Mouse (Mus musculus): Measurements from ENCODE around the gene Brd7. TPM values are rescaled to one million over a fixed set of nuclear protein-coding genes. Genes with fewer than 3 reads are reported as not detected.

Gene Brd7
- polyA plus RNA-seq, 1 experiment from 2014 or later = 63.5 TPM

- H3K36me3 ChIP-seq (replicated peaks) = peaks cover 60% of the 10 kb centered on the region
- no peak overlapping the region for H3K4me2 ChIP-seq
- ATAC-seq (replicated peaks) = no peak
- H3K9ac ChIP-seq = no peak overlapping the region
- 80% methylated on average over 2 of the region's 2 CpGs for WGBS
- H3K4me1 ChIP-seq = no peaks in the 10 kb centered on the region
- no peak overlapping the region for H3K4me3 ChIP-seq
- no peak overlapping the region for H3K27ac ChIP-seq
- no peaks in the 10 kb centered on the region for H3K27me3 ChIP-seq (replicated peaks)
- no peaks in the 10 kb centered on the region for H3K9me3 ChIP-seq
Measured at GRCm38 (mm10) chr8:88339887-88340695, 21.9 kb downstream of the Brd7 start.

- no peak for ATAC-seq (replicated peaks)
- peaks cover 58% of the 10 kb centered on the region for H3K36me3 ChIP-seq (replicated peaks)
- H3K27me3 ChIP-seq (replicated peaks) = no peaks in the 10 kb centered on the region
- H3K9me3 ChIP-seq = no peaks in the 10 kb centered on the region
- H3K4me2 ChIP-seq = no peak overlapping the region
- 44% methylated on average over 3 of the region's 3 CpGs for WGBS
- H3K4me3 ChIP-seq = no peak overlapping the region
- H3K9ac ChIP-seq = no peak overlapping the region
- H3K27ac ChIP-seq = no peak overlapping the region
- H3K4me1 ChIP-seq = no peaks in the 10 kb centered on the region
Measured at GRCm38 (mm10) chr8:88339221-88339620, 22.8 kb downstream of the Brd7 start.

- H3K36me3 ChIP-seq (replicated peaks) = peaks cover 44% of the 10 kb centered on the region
- ATAC-seq (replicated peaks) = no peak
- no peaks in the 10 kb centered on the region for H3K27me3 ChIP-seq (replicated peaks)
- no peaks in the 10 kb centered on the region for H3K4me1 ChIP-seq
- WGBS = 92% methylated on average over 3 of the region's 3 CpGs
- no peak overlapping the region for H3K4me3 ChIP-seq
- no peak overlapping the region for H3K27ac ChIP-seq
- H3K9me3 ChIP-seq = no peaks in the 10 kb centered on the region
- H3K9ac ChIP-seq = no peak overlapping the region
- no peak overlapping the region for H3K4me2 ChIP-seq
Measured at GRCm38 (mm10) chr8:88334975-88335374, 27.0 kb downstream of the Brd7 start.

- Histone ChIP-seq H3K27ac (no peak overlapping the region), H3K9me3 (no peaks in the 10 kb centered on the region), H3K4me3 (no peak overlapping the region), H3K4me2 (no peak overlapping the region), H3K4me1 (no peaks in the 10 kb centered on the region), H3K9ac (no peak overlapping the region), H3K36me3 (replicated peaks) (peaks cover 44% of the 10 kb centered on the region), H3K27me3 (replicated peaks) (no peaks in the 10 kb centered on the region)
- WGBS = 93% methylated on average over 2 of the region's 2 CpGs
- ATAC-seq (replicated peaks) = no peak
Measured at GRCm38 (mm10) chr8:88334384-88334783, 27.6 kb downstream of the Brd7 start.

GRCm38 (mm10) chr8:88330816-88331215, 31.2 kb downstream of the Brd7 start:
- ATAC-seq (replicated peaks) = no peak
- Histone ChIP-seq H3K9ac (no peak overlapping the region), H3K36me3 (replicated peaks) (peaks cover 41% of the 10 kb centered on the region), H3K4me1 (no peaks in the 10 kb centered on the region), H3K27ac (no peak overlapping the region), H3K4me3 (no peak overlapping the region), H3K27me3 (replicated peaks) (no peaks in the 10 kb centered on the region), H3K9me3 (no peaks in the 10 kb centered on the region), H3K4me2 (no peak overlapping the region)
- WGBS = 99% methylated on average over 3 of the region's 3 CpGs

GRCm38 (mm10) chr8:88328689-88329088, 33.3 kb downstream of the Brd7 start:
- Histone ChIP-seq H3K36me3 (replicated peaks) (peaks cover 28% of the 10 kb centered on the region), H3K27ac (no peak overlapping the region)
- 73% methylated on average over 6 of the region's 6 CpGs for WGBS

GRCm38 (mm10) chr8:88326328-88326727, 35.7 kb downstream of the Brd7 start:
- Histone ChIP-seq H3K9ac (no peak overlapping the region), H3K4me3 (no peak overlapping the region), H3K36me3 (replicated peaks) (peaks cover 18% of the 10 kb centered on the region), H3K4me1 (no peaks in the 10 kb centered on the region), H3K27ac (no peak overlapping the region), H3K4me2 (no peak overlapping the region), H3K27me3 (replicated peaks) (no peaks in the 10 kb centered on the region), H3K9me3 (no peaks in the 10 kb centered on the region)
- ATAC-seq (replicated peaks) = no peak
- 97% methylated on average over 12 of the region's 12 CpGs for WGBS

More at GRCm38 (mm10) chr8:88328689-88329088, 33.3 kb downstream of the Brd7 start:
- Histone ChIP-seq H3K4me1 (no peaks in the 10 kb centered on the region), H3K27me3 (replicated peaks) (no peaks in the 10 kb centered on the region), H3K9me3 (no peaks in the 10 kb centered on the region), H3K4me2 (no peak overlapping the region), H3K9ac (no peak overlapping the region), H3K4me3 (no peak overlapping the region)
- ATAC-seq (replicated peaks) = no peak

- WGBS = 93% methylated on average over 5 of the region's 5 CpGs
- H3K36me3 ChIP-seq (replicated peaks) = peaks cover 14% of the 10 kb centered on the region; the same call in 1 of the 2 replicates
- no peaks in the 10 kb centered on the region for H3K9me3 ChIP-seq
- H3K4me3 ChIP-seq = no peak overlapping the region
- ATAC-seq (replicated peaks) = no peak
- H3K4me2 ChIP-seq = no peak overlapping the region
- no peaks in the 10 kb centered on the region for H3K4me1 ChIP-seq
- no peak overlapping the region for H3K27ac ChIP-seq
- no peaks in the 10 kb centered on the region for H3K27me3 ChIP-seq (replicated peaks)
- H3K9ac ChIP-seq = no peak overlapping the region
Measured at GRCm38 (mm10) chr8:88325795-88326194, 36.2 kb downstream of the Brd7 start.

- Histone ChIP-seq H3K4me1 (no peaks in the 10 kb centered on the region), H3K36me3 (replicated peaks) (peaks cover 14% of the 10 kb centered on the region; the same call in 1 of the 2 replicates), H3K27ac (no peak overlapping the region), H3K27me3 (replicated peaks) (no peaks in the 10 kb centered on the region), H3K4me2 (no peak overlapping the region), H3K9me3 (no peaks in the 10 kb centered on the region), H3K9ac (no peak overlapping the region), H3K4me3 (no peak overlapping the region)
- 68% methylated on average over 5 of the region's 5 CpGs for WGBS
- ATAC-seq (replicated peaks) = no peak
Measured at GRCm38 (mm10) chr8:88325251-88325650, 36.7 kb downstream of the Brd7 start.

- H3K4me1 ChIP-seq = no peaks in the 10 kb centered on the region
- H3K9me3 ChIP-seq = no peaks in the 10 kb centered on the region
- no peak overlapping the region for H3K27ac ChIP-seq
- no peaks in the 10 kb centered on the region for H3K27me3 ChIP-seq (replicated peaks)
- no peak overlapping the region for H3K9ac ChIP-seq
- H3K36me3 ChIP-seq (replicated peaks) = peaks cover 14% of the 10 kb centered on the region; the same call in 1 of the 2 replicates
- ATAC-seq (replicated peaks) = no peak
- WGBS = 92% methylated on average over 11 of the region's 11 CpGs
- no peak overlapping the region for H3K4me3 ChIP-seq
- no peak overlapping the region for H3K4me2 ChIP-seq
Measured at GRCm38 (mm10) chr8:88324760-88325159, 37.2 kb downstream of the Brd7 start.

- no peak for ATAC-seq (replicated peaks)
- Histone ChIP-seq H3K4me2 (no peak overlapping the region), H3K27me3 (replicated peaks) (no peaks in the 10 kb centered on the region), H3K27ac (no peak overlapping the region), H3K9me3 (no peaks in the 10 kb centered on the region), H3K4me1 (no peaks in the 10 kb centered on the region), H3K36me3 (replicated peaks) (peaks cover 8% of the 10 kb centered on the region; the same call in 1 of the 2 replicates), H3K4me3 (no peak overlapping the region), H3K9ac (no peak overlapping the region)
- WGBS = 94% methylated on average over 5 of the region's 5 CpGs
Measured at GRCm38 (mm10) chr8:88323523-88323922, 38.5 kb downstream of the Brd7 start.

GRCm38 (mm10) chr8:88321387-88321786, 40.6 kb downstream of the Brd7 start:
- Histone ChIP-seq H3K4me2 (no peak overlapping the region), H3K9me3 (no peaks in the 10 kb centered on the region), H3K27ac (no peak overlapping the region), H3K4me3 (no peak overlapping the region), H3K27me3 (replicated peaks) (no peaks in the 10 kb centered on the region), H3K4me1 (peaks cover 5% of the 10 kb centered on the region), H3K36me3 (replicated peaks) (no peaks in the 10 kb centered on the region; the same call in 1 of the 2 replicates), H3K9ac (no peak overlapping the region)
- WGBS = 91% methylated on average over 5 of the region's 5 CpGs
- no peak for ATAC-seq (replicated peaks)

- Histone ChIP-seq H3K4me1 (peaks cover 8% of the 10 kb centered on the region), H3K4me2 (no peak overlapping the region), H3K9me3 (no peaks in the 10 kb centered on the region), H3K9ac (no peak overlapping the region), H3K4me3 (no peak overlapping the region), H3K36me3 (replicated peaks) (no peaks in the 10 kb centered on the region), H3K27ac (no peak overlapping the region), H3K27me3 (replicated peaks) (no peaks in the 10 kb centered on the region)
- WGBS = 93% methylated on average over 6 of the region's 6 CpGs
- no peak for ATAC-seq (replicated peaks)
Measured at GRCm38 (mm10) chr8:88320134-88320533, 41.9 kb downstream of the Brd7 start.

Data from midbrain, embryonic 15.5 days (tissue).